Mouse (Mus musculus) limb, embryonic 14.5 days (tissue): ENCODE data around the gene Il25. TPM values are rescaled to one million over a fixed set of nuclear protein-coding genes. Genes with fewer than 3 reads are reported as not detected.

Source experiments
- ATAC-seq: fragments of 200-750 bp; cut with Nextera tagmentation; 2 replicates; pipeline ENCODE4 v1.8.0; 2017; ENCODE audit warnings: low read depth, moderate number of reproducible peaks, moderate TSS enrichment; ENCODE audit not compliant: low FRiP score
- DNase-seq: peaks from one replicate; pipeline ENCODE4 v3.0.0-alpha.2; 2015; ENCODE audit warnings: low spot score
- H3K27ac ChIP-seq: fragments of 300-500 bp; sonication (generic); replicated peaks from 2 replicates; pipeline ENCODE4 v1.5.1; 2014; ENCODE audit warnings: low read depth, mild to moderate bottlenecking, low read length, moderate library complexity, mixed read lengths
- H3K27me3 ChIP-seq: fragments of 300-500 bp; sonication (generic); 2 replicates; pipeline ENCODE4 v1.6.1; 2014; ENCODE audit warnings: low read length, mixed read lengths; ENCODE audit not compliant: control insufficient read depth, insufficient read depth
- H3K36me3 ChIP-seq: fragments of 300-500 bp; sonication (generic); 2 replicates; pipeline ENCODE4 v1.6.1; 2014; ENCODE audit warnings: mild to moderate bottlenecking, low read length, moderate library complexity, mixed read lengths; ENCODE audit not compliant: control insufficient read depth, insufficient read depth
- H3K4me1 ChIP-seq: fragments of 300-500 bp; sonication (generic); 2 replicates; pipeline ENCODE4 v1.6.1; 2014; ENCODE audit warnings: antibody characterized with exemption, low read length, mixed read lengths; ENCODE audit not compliant: control insufficient read depth, insufficient read depth
- H3K4me2 ChIP-seq: fragments of 300-500 bp; sonication (generic); replicated peaks from 2 replicates; pipeline ENCODE4 v1.6.1; 2014; ENCODE audit warnings: low read depth, mild to moderate bottlenecking, low read length, moderate library complexity; ENCODE audit not compliant: severe bottlenecking
- H3K4me3 ChIP-seq: fragments of 300-500 bp; sonication (generic); replicated peaks from 2 replicates; pipeline ENCODE4 v1.5.1; 2014; ENCODE audit warnings: low read length
- H3K9ac ChIP-seq: fragments of 300-500 bp; sonication (generic); 2 replicates; pipeline ENCODE4 v1.6.1; 2014; ENCODE audit warnings: mild to moderate bottlenecking, low read depth, low read length, moderate library complexity; ENCODE audit not compliant: severe bottlenecking
- H3K9me3 ChIP-seq: fragments of 300-500 bp; sonication (generic); 2 replicates; pipeline ENCODE4 v1.6.1; 2016; ENCODE audit warnings: low read length; ENCODE audit not compliant: control insufficient read depth
- POLR2A ChIP-seq: fragments of 200-500 bp; IDR thresholded peaks from 2 replicates; pipeline ENCODE4 v1.8.0; 2012; ENCODE audit warnings: inconsistent platforms, mild to moderate bottlenecking, moderate library complexity, borderline replicate concordance; ENCODE audit not compliant: insufficient read depth, insufficient read length; ENCODE audit errors: extremely low read depth
- WGBS: fragments of 180-500 bp; shearing (Covaris S2); extraction: QIAGEN DNeasy Blood & Tissue Kit; methylation state at CpG from one replicate; pipeline ENCODE4 v1.1.7; 2014; 5-methylcytosine and 5-hydroxymethylcytosine counted together
- polyA plus RNA-seq, 2 experiments: library from polyadenylated mRNA; depleted of rRNA in 1 of 2; stranded (reverse) in 1 of 2; unstranded in 1 of 2; fragments of >200 nt; fragmentation: Nextera tagmentation in 1 of 2; extraction: Ambion mirVana in 1 of 2; gene quantifications; 2 replicates each; pipeline versions ENCODE4 v1.2.1 to v1.2.3; 2012 to 2014

Il25 gene
- polyA plus RNA-seq, 2 experiments = 0.31 TPM; not detected in 1

DNA sequence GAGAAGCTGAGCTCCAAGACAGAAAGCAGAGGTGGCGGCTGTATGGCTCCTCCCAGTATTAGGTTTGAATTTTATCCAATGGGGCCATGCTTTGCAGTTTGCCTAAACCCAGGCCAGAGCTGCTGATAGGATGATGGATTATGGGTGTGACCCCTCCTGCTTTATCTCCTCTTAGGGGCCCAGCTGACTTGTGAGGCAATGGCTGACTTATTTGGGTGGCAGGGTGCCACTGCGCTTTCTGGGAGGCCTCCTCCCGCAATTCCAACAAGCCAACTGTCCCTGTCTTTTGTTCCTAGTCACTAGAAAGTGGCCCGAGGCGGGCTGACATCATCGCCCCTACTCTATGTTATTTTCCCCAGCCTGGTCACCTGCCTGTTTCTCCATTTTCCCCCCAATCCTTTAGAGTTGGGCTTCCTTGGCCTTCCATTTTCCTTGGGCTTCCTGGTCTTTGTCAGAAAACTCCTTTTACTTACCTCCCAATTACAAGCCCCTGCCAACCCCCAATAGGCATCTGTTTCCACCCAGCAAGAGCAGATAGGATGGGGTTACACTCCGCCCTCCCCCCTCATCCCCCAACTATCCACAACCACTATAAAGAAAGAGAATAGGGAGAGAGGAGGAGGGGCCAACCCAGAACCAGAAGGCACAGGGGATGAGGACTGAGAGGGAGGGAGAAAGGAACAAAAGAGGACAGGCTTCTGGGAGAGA is 7.7 kb upstream of the Il25 start:
- H3K9ac ChIP-seq = peak overlapping the region; percentile 95
- peaks cover 22% of the 10 kb centered on the region for H3K4me1 ChIP-seq
- peak overlapping the region; percentile 65 for H3K4me3 ChIP-seq
- peaks cover 28% of the 10 kb centered on the region for H3K36me3 ChIP-seq
- H3K27ac ChIP-seq = peak overlapping the region; percentile 100
- ATAC-seq (peak; percentile 56), DNase-seq (peak; percentile 91)
- peak; percentile 25; the same call in 1 of the 2 replicates for TF ChIP-seq POLR2A
- 10% methylated on average over 7 of the region's 7 CpGs for whole genome bisulfite sequencing
- no peaks in the 10 kb centered on the region for H3K27me3 ChIP-seq
- peaks cover 6% of the 10 kb centered on the region for H3K9me3 ChIP-seq
- H3K4me2 ChIP-seq = peak overlapping the region; percentile 96

DNA sequence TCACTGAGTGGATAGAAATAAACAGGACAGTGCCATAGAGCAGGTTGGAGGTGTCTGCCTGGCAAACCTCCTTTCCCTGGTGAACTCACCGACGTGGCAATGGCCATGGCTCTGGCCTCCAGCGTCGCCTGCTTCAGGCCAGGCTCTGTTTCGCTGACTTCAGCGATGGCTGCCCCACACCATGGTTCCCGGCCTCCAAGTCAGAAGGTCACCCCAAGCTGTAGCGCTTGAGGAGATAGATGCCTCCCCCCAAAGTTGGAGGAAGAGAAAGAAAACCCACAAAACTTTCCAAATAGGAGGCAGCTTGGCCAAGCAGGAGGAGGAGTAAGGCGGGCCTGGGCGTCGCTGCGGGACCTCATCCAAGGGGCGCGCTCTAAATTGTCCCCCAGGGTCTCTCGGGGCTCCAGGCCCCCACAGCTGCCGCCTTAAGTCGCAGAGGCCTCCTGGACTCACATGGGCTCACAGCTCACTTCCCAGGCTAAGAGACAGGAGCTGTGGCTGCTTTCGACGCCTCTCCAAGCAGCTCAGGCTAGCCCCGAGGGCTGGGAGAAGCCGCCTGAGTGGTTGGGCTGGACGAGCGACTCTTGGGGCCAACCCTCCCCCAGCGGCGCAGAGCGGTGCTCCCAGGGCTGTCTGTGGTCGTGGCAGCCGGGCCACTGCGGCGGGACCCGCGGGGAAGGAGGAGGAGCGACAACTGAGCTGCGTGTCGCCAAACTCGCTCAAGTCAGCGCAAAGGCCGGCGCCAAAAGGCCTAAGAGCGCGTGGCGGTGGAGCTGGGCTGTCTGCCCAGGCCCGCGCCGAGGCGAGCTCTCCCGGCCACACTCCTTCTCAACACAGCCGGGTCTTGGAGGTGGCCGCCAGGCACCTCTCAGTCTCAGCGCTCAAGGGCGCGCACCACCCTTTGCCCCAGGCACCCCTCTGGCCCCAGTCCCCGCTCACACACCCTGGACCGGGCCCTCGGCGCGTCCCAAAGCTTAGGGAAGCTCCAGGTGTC is 6.8 kb upstream of the Il25 start, which contains the start of gene Efs:
Gene Efs, minus strand, starts transcription at position 778 of the 994 bp plus-strand sequence.
- ATAC-seq (peak; percentile 49), DNase-seq (peak; percentile 68)
- peak within 1 kb of the TSS; percentile 100 for H3K27ac ChIP-seq
- H3K27me3 ChIP-seq = no peaks in the 10 kb centered on the region
- peak within 1 kb of the TSS; percentile 65 for H3K4me3 ChIP-seq
- peak within 1 kb of the TSS; percentile 96 for H3K4me2 ChIP-seq
- TF ChIP-seq POLR2A = no peak
- peaks cover 19% of the 10 kb centered on the region for H3K36me3 ChIP-seq
- peaks cover 6% of the 10 kb centered on the region for H3K9me3 ChIP-seq
- peak within 1 kb of the TSS; percentile 95 for H3K9ac ChIP-seq
- WGBS = 2% methylated on average over 40 of the region's 57 CpGs
- peaks cover 26% of the 10 kb centered on the region for H3K4me1 ChIP-seq

GRCm38 (mm10) chr14:54926401-54927158 is 5.9 kb upstream of the Il25 start:
- WGBS = 2% methylated on average over 31 of the region's 58 CpGs
- peak; percentile 54; the same call in 1 of the 2 replicates for TF ChIP-seq POLR2A
- H3K4me2 ChIP-seq = peak overlapping the region; percentile 96
- ATAC-seq (peak; percentile 84), DNase-seq (peak; percentile 89)
- H3K36me3 ChIP-seq = peaks cover 10% of the 10 kb centered on the region
- peak overlapping the region; percentile 95 for H3K9ac ChIP-seq
- no peaks in the 10 kb centered on the region for H3K27me3 ChIP-seq
- peaks cover under 1% of the 10 kb centered on the region; the same call in 1 of the 2 replicates for H3K9me3 ChIP-seq
- H3K4me3 ChIP-seq = peak overlapping the region; percentile 65
- peaks cover 26% of the 10 kb centered on the region for H3K4me1 ChIP-seq
- H3K27ac ChIP-seq = peak overlapping the region; percentile 100

GRCm38 (mm10) chr14:54927296-54927695 is 5.2 kb upstream of the Il25 start:
- 6% methylated on average over 7 of the region's 7 CpGs for WGBS
- Histone ChIP-seq H3K27ac (peak overlapping the region; percentile 100), H3K27me3 (no peaks in the 10 kb centered on the region), H3K9ac (peak overlapping the region; percentile 95), H3K4me1 (peaks cover 26% of the 10 kb centered on the region), H3K36me3 (peaks cover 3% of the 10 kb centered on the region), H3K4me2 (peak overlapping the region; percentile 96), H3K9me3 (no peaks in the 10 kb centered on the region), H3K4me3 (peak overlapping the region; percentile 65)
- no peak for TF ChIP-seq POLR2A
- no peak for ATAC-seq
- no peak for DNase-seq
